Mouse (Mus musculus): Measurements from ENCODE around the gene Xpa.

Gene Xpa

GRCm38 (mm10) chr4:46146881-46147280 lies 49.2 kb downstream of the Xpa start:
- no peak for DNase-seq (ENCODE audit: low spot score)

- DNase-seq (ENCODE audit: low spot score): no peak
These were observed 51.8 kb downstream of the Xpa start for GRCm38 (mm10) chr4:46144323-46144722.

- peak; percentile 90 for DNase-seq (ENCODE audit: low spot score)
These were observed 57.6 kb downstream of the Xpa start, which contains the start of the genes Ncbp1 and Tstd2 for GRCm38 (mm10) chr4:46138287-46139222. Gene Ncbp1, plus strand, starts transcription at chr4:46138613. Gene Tstd2, minus strand, starts transcription at chr4:46138694.

GRCm38 (mm10) chr4:46137629-46138286 lies 58.4 kb downstream of the Xpa start:
- no peak for DNase-seq (ENCODE audit: low spot score)

- no peak for DNase-seq (ENCODE audit: low spot score)
These were observed 64.3 kb downstream of the Xpa start for GRCm38 (mm10) chr4:46131791-46132190.

GRCm38 (mm10) chr4:46130221-46130620 lies 65.9 kb downstream of the Xpa start:
- DNase-seq (ENCODE audit: low spot score): no peak

GRCm38 (mm10) chr4:46129311-46130004 lies 66.7 kb downstream of the Xpa start:
- DNase-seq (ENCODE audit: low spot score): no peak

- DNase-seq (ENCODE audit: low spot score): peak; percentile 18
These were observed 69.6 kb downstream of the Xpa start for GRCm38 (mm10) chr4:46126541-46126940.

GRCm38 (mm10) chr4:46123358-46123757 lies 72.8 kb downstream of the Xpa start:
- no peak for DNase-seq (ENCODE audit: low spot score)

- DNase-seq (ENCODE audit: low spot score): no peak
These were observed 75.3 kb downstream of the Xpa start for GRCm38 (mm10) chr4:46120767-46121166.

GRCm38 (mm10) chr4:46119514-46120094 lies 76.5 kb downstream of the Xpa start:
- DNase-seq (ENCODE audit: low spot score): no peak

GRCm38 (mm10) chr4:46117536-46117935 lies 78.6 kb downstream of the Xpa start:
- DNase-seq (ENCODE audit: low spot score): no peak

GRCm38 (mm10) chr4:46116544-46117175 lies 79.5 kb downstream of the Xpa start:
- no peak for DNase-seq (ENCODE audit: low spot score)

- DNase-seq (ENCODE audit: low spot score): no peak
These were observed 80.8 kb downstream of the Xpa start for GRCm38 (mm10) chr4:46115308-46115707.

- DNase-seq (ENCODE audit: low spot score): no peak
These were observed 84.8 kb downstream of the Xpa start for GRCm38 (mm10) chr4:46111361-46111760.

GRCm38 (mm10) chr4:46110084-46110483 lies 86.0 kb downstream of the Xpa start:
- no peak for DNase-seq (ENCODE audit: low spot score)
